Comparison of ENCODE assay signal across 21 mouse cellular contexts in genomic region chr15:3319929-3320328, GRCm38 (mm10). TPM values are rescaled to one million over a fixed set of nuclear protein-coding genes. Genes with fewer than 3 reads are reported as not detected.
"Had no signal": no experiment of that assay in that cellular context is flagged by ENCODE, and none has a peak within 500 bp of the region (broad histone marks: within the 10 kb centered on the region; RNA-seq: fewer than 3 reads in every experiment).

No protein-coding gene starts in this region.

- H3K36me3 ChIP-seq: midbrain, embryonic 10.5 days; midbrain, embryonic 15.5 days had no signal

- H3K27ac ChIP-seq: liver, embryonic 14.5 days; lung, embryonic 15.5 days; midbrain, embryonic 10.5 days; midbrain, embryonic 15.5 days; neural tube, embryonic 12.5 days; neural tube, embryonic 15.5 days; stomach, embryonic 15.5 days had no signal

- DNase-seq: kidney, adult 9 months; kidney, postnatal 14 days; kidney, postnatal 4 days; liver, postnatal 0 days; lung, postnatal 10 days; lung, postnatal 36 days; retina, postnatal 1 day; right cerebral cortex, postnatal 25 days; spleen, adult 18-20 months; thymus, postnatal 25 days had no signal

- H3K27me3 ChIP-seq: lung, embryonic 15.5 days; megakaryocyte, embryonic 14.5 days; midbrain, embryonic 15.5 days; neural tube, embryonic 12.5 days; neural tube, embryonic 15.5 days; stomach, embryonic 15.5 days had no signal

- H3K4me3 ChIP-seq: lung, embryonic 15.5 days; megakaryocyte, embryonic 14.5 days; midbrain, embryonic 10.5 days; midbrain, embryonic 15.5 days; neural tube, embryonic 12.5 days; neural tube, embryonic 15.5 days; stomach, embryonic 15.5 days had no signal

- H3K9me3 ChIP-seq: lung, embryonic 15.5 days; midbrain, embryonic 10.5 days; midbrain, embryonic 15.5 days; neural tube, embryonic 12.5 days; neural tube, embryonic 15.5 days; stomach, embryonic 15.5 days had no signal

- H3K9ac ChIP-seq: liver, embryonic 14.5 days; liver, postnatal 0 days; lung, embryonic 15.5 days; midbrain, embryonic 15.5 days; neural tube, embryonic 12.5 days; neural tube, embryonic 15.5 days; stomach, embryonic 15.5 days had no signal

- H3K4me1 ChIP-seq: lung, embryonic 15.5 days; megakaryocyte, embryonic 14.5 days; midbrain, embryonic 10.5 days; midbrain, embryonic 15.5 days; neural tube, embryonic 12.5 days; neural tube, embryonic 15.5 days; stomach, embryonic 15.5 days had no signal

RNA-seq across cellular contexts. Expression of gene Ccdc152, which starts 16.6 kb away (rescaled TPM):
- total RNA-seq: layer of hippocampus, adult 18-20 months; layer of hippocampus, postnatal 14 days; left cerebral cortex, postnatal 25 days had no signal
- polyA plus RNA-seq: midbrain, embryonic 10.5 days had no signal
